Mouse (Mus musculus) liver, embryonic 13.5 days (tissue): ENCODE results near the gene Lgals7. TPM values are rescaled to one million over a fixed set of nuclear protein-coding genes. Genes with fewer than 3 reads are reported as not detected.

Source experiments
- ATAC-seq: fragments of 200-750 bp; cut with Nextera tagmentation; 2 replicates; pipeline ENCODE4 v1.8.0; 2017; ENCODE audit warnings: low read depth, mild to moderate bottlenecking, moderate number of reproducible peaks, moderate library complexity
- DNase-seq: peaks from one replicate; pipeline ENCODE4 v3.0.0; 2022
- H3K27ac ChIP-seq: fragments of 300-500 bp; sonication (generic); 2 replicates; pipeline ENCODE4 v1.5.1; 2015; ENCODE audit warnings: moderate library complexity, mild to moderate bottlenecking, inconsistent platforms
- H3K27me3 ChIP-seq: fragments of 300-500 bp; sonication (generic); 2 replicates; pipeline ENCODE4 v1.6.1; 2015; ENCODE audit warnings: mild to moderate bottlenecking, inconsistent platforms
- H3K36me3 ChIP-seq: fragments of 300-500 bp; sonication (generic); 2 replicates; pipeline ENCODE4 v1.6.1; 2015; ENCODE audit warnings: mild to moderate bottlenecking, inconsistent platforms
- H3K4me1 ChIP-seq: fragments of 300-500 bp; sonication (generic); replicated peaks from 2 replicates; pipeline ENCODE4 v1.6.1; 2015; ENCODE audit warnings: inconsistent platforms
- H3K4me2 ChIP-seq: fragments of 300-500 bp; sonication (generic); 2 replicates; pipeline ENCODE4 v1.6.1; 2015; ENCODE audit warnings: inconsistent platforms, mild to moderate bottlenecking, moderate library complexity
- H3K4me3 ChIP-seq: fragments of 300-500 bp; sonication (generic); replicated peaks from 2 replicates; pipeline ENCODE4 v1.5.1; 2015; ENCODE audit warnings: mild to moderate bottlenecking, inconsistent platforms
- H3K9ac ChIP-seq: fragments of 300-500 bp; sonication (generic); 2 replicates; pipeline ENCODE4 v1.6.1; 2015; ENCODE audit warnings: mild to moderate bottlenecking, inconsistent platforms
- H3K9me3 ChIP-seq: fragments of 300-500 bp; sonication (generic); replicated peaks from 2 replicates; pipeline ENCODE4 v1.6.1; 2016; ENCODE audit warnings: inconsistent platforms
- WGBS: fragments of 180-500 bp; shearing (Covaris S2); methylation state at CpG from one replicate; pipeline ENCODE4 v1.1.7; 2015; ENCODE audit not compliant: insufficient replicate concordance; 5-methylcytosine and 5-hydroxymethylcytosine counted together
- polyA plus RNA-seq: library from polyadenylated mRNA; unstranded; fragments of >200 nt; fragmentation: Nextera tagmentation; extraction: Ambion mirVana; gene quantifications from 2 replicates; pipeline ENCODE4 v1.2.1, GENCODE M21; 2015

Lgals7 gene
- polyA plus RNA-seq: 0.44 TPM in 1 of 2 replicates, not detected in the other

GRCm38 (mm10) chr7:28863540-28863939, at the start of gene Lgals7:
TSS of gene Lgals7 (plus strand) at chr7:28863853.
- Histone ChIP-seq H3K36me3 (no peaks in the 10 kb centered on the region), H3K9ac (no peak within 1 kb of the TSS), H3K4me3 (no peak within 1 kb of the TSS), H3K9me3 (peaks cover 4% of the 10 kb centered on the region; the same call in 1 of the 2 replicates), H3K4me1 (peaks cover 39% of the 10 kb centered on the region), H3K27ac (no peak within 1 kb of the TSS), H3K27me3 (no peaks in the 10 kb centered on the region), H3K4me2 (no peak within 1 kb of the TSS)
- WGBS: 66% methylated on average over 6 of the region's 6 CpGs
- no peak for DNase-seq
- no peak for ATAC-seq

- 59% methylated on average over 5 of the region's 5 CpGs for WGBS
Observed at GRCm38 (mm10) chr7:28814306-28815034, 49.2 kb upstream of the Lgals7 start.

GRCm38 (mm10) chr7:28815230-28815629, 48.4 kb upstream of the Lgals7 start:
- Histone ChIP-seq H3K9me3 (no peaks in the 10 kb centered on the region), H3K27me3 (no peaks in the 10 kb centered on the region), H3K27ac (no peak overlapping the region), H3K4me1 (peaks cover 85% of the 10 kb centered on the region), H3K36me3 (peaks cover 86% of the 10 kb centered on the region), H3K4me2 (no peak overlapping the region), H3K9ac (no peak overlapping the region), H3K4me3 (no peak overlapping the region)
- WGBS: 90% methylated on average over 9 of the region's 9 CpGs
- DNase-seq: no peak
- no peak for ATAC-seq

More at GRCm38 (mm10) chr7:28814306-28815034, 49.2 kb upstream of the Lgals7 start:
- ATAC-seq (no peak), DNase-seq (no peak)
- Histone ChIP-seq H3K4me2 (peak overlapping the region; percentile 89), H3K9me3 (no peaks in the 10 kb centered on the region), H3K27ac (peak overlapping the region; percentile 95; the same call in 1 of the 2 replicates), H3K27me3 (no peaks in the 10 kb centered on the region), H3K9ac (0 out of 2 replicates have a peak overlapping the region, but pooled peaks have one; percentile 86), H3K36me3 (peaks cover 79% of the 10 kb centered on the region), H3K4me3 (no peak overlapping the region), H3K4me1 (peaks cover 77% of the 10 kb centered on the region)

- Histone ChIP-seq H3K9ac (no peak overlapping the region), H3K4me1 (peaks cover 94% of the 10 kb centered on the region), H3K36me3 (peaks cover 96% of the 10 kb centered on the region), H3K4me3 (no peak overlapping the region), H3K27me3 (no peaks in the 10 kb centered on the region), H3K9me3 (no peaks in the 10 kb centered on the region), H3K27ac (no peak overlapping the region), H3K4me2 (no peak overlapping the region)
- ATAC-seq (no peak), DNase-seq (no peak)
- 83% methylated on average over 9 of the region's 9 CpGs for WGBS
Observed at GRCm38 (mm10) chr7:28816201-28816600, 47.5 kb upstream of the Lgals7 start.

DNA sequence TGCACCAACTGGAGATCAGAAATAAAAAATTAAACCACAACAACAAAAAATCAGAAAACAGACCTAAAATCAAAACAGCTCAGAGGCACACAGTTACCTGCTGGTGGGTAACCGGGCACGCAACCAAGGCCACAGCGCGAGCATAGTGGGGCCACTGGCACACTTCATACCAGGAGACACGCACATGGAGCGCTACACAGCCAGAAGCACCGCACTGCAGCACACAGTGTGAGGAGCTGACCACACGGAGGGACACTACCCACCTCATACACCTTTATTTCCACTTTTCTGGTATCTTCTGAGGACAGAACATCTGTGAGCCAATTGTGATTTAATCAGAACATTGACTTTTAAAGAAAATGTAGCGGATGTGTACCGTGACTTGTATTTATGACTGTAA, 46.7 kb upstream of the Lgals7 start:
- H3K4me2 ChIP-seq: no peak overlapping the region
- H3K4me3 ChIP-seq: 0 out of 2 replicates have a peak overlapping the region, but pooled peaks have one; percentile 4
- DNase-seq (no peak), ATAC-seq (no peak)
- WGBS: 90% methylated on average over 10 of the region's 10 CpGs
- H3K36me3 ChIP-seq: peaks cover 100% of the 10 kb centered on the region
- no peaks in the 10 kb centered on the region for H3K27me3 ChIP-seq
- no peak overlapping the region for H3K9ac ChIP-seq
- H3K27ac ChIP-seq: no peak overlapping the region
- no peaks in the 10 kb centered on the region for H3K9me3 ChIP-seq
- H3K4me1 ChIP-seq: peaks cover 96% of the 10 kb centered on the region

DNA sequence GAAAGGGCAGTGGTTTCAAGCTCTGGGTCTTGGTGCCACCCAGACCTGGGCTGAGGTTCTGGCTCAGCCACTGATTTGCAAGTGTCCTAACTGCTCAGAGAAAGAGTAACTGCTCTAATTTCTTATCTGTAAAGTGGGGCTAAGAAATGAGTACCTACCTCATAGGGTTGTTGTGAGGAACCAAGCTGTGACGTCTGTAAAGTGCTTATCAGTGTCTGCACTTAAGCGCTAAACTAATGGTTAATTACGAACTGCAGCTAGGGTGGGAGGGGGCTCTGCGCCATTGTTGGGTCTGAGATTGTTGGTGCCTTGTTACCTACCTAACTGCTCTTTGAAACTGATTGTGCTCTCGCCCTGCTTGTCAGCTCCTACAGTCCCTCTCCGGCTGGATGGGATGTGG, 46.1 kb upstream of the Lgals7 start:
- H3K36me3 ChIP-seq: peaks cover 100% of the 10 kb centered on the region
- H3K4me1 ChIP-seq: peaks cover 95% of the 10 kb centered on the region
- H3K4me3 ChIP-seq: no peak overlapping the region
- DNase-seq: no peak
- 57% methylated on average over 6 of the region's 6 CpGs for WGBS
- no peaks in the 10 kb centered on the region for H3K27me3 ChIP-seq
- no peak overlapping the region for H3K27ac ChIP-seq
- ATAC-seq: no peak
- no peak overlapping the region for H3K4me2 ChIP-seq
- 0 out of 2 replicates have a peak overlapping the region, but pooled peaks have one; percentile 10 for H3K9ac ChIP-seq
- H3K9me3 ChIP-seq: no peaks in the 10 kb centered on the region

- no peak for DNase-seq
- H3K36me3 ChIP-seq: peaks cover 100% of the 10 kb centered on the region
- H3K27ac ChIP-seq: 0 out of 2 replicates have a peak overlapping the region, but pooled peaks have one; percentile 3
- WGBS: 89% methylated on average over 4 of the region's 4 CpGs
- peak overlapping the region; percentile 6; the same call in 1 of the 2 replicates for H3K4me2 ChIP-seq
- H3K4me1 ChIP-seq: peaks cover 95% of the 10 kb centered on the region
- no peaks in the 10 kb centered on the region for H3K9me3 ChIP-seq
- H3K9ac ChIP-seq: 0 out of 2 replicates have a peak overlapping the region, but pooled peaks have one; percentile 10
- H3K4me3 ChIP-seq: no peak overlapping the region
- no peaks in the 10 kb centered on the region for H3K27me3 ChIP-seq
- ATAC-seq: no peak
Observed at GRCm38 (mm10) chr7:28817957-28818356, 45.7 kb upstream of the Lgals7 start.

DNA sequence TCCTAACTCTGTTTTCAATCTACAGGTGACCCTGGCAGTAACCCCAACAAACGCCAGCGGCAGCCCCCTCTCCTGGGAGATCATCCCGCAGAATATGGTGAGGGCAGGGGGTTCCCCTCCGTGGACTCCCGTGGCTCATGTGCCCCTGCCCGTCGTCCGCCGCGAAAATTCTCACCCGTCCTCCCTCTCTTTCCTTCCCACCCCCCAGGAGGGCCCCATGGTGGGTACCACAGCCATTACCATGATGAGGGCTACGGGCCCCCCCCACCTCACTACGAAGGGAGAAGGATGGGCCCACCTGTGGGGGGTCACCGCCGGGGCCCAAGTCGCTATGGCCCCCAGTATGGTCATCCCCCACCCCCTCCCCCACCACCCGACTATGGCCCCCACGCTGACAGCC, 45.2 kb upstream of the Lgals7 start:
- Histone ChIP-seq H3K36me3 (peaks cover 97% of the 10 kb centered on the region), H3K4me3 (no peak overlapping the region), H3K9ac (no peak overlapping the region), H3K4me1 (peaks cover 95% of the 10 kb centered on the region), H3K27me3 (no peaks in the 10 kb centered on the region), H3K4me2 (peak overlapping the region; percentile 6; the same call in 1 of the 2 replicates), H3K27ac (peak overlapping the region; percentile 13; the same call in 1 of the 2 replicates), H3K9me3 (no peaks in the 10 kb centered on the region)
- DNase-seq: no peak
- WGBS: 88% methylated on average over 18 of the region's 18 CpGs
- ATAC-seq: no peak

- Histone ChIP-seq H3K9me3 (no peaks in the 10 kb centered on the region), H3K4me3 (no peak overlapping the region), H3K27ac (peak overlapping the region; percentile 13; the same call in 1 of the 2 replicates), H3K27me3 (no peaks in the 10 kb centered on the region), H3K9ac (no peak overlapping the region; the same call in 1 of the 2 replicates), H3K4me1 (peaks cover 94% of the 10 kb centered on the region), H3K4me2 (no peak overlapping the region), H3K36me3 (peaks cover 92% of the 10 kb centered on the region)
- ATAC-seq (peak; percentile 35; the same call in 1 of the 2 replicates), DNase-seq (no peak)
- WGBS: 55% methylated on average over 4 of the region's 4 CpGs
Observed at GRCm38 (mm10) chr7:28818861-28819452, 44.7 kb upstream of the Lgals7 start.

DNA sequence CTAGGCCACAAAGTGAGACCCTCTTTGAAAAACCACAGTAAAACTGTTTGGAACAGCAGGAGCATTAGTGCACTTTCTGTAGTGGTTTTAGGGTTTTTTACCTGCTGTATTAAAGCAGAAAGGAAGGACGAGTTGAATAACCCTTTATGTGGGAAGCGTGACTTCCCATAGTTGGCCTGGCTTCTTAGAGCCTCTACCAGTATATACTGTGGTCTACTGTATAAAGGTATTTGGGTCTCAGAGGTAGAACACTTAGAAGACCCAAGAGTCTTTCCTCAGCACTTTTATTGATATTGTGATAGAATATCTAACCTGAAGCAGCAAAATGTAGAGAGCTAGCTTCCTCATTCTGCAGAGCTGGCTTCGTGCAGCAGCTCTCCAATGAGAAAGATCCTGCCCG, 44.1 kb upstream of the Lgals7 start:
- H3K4me1 ChIP-seq: peaks cover 93% of the 10 kb centered on the region
- H3K36me3 ChIP-seq: peaks cover 86% of the 10 kb centered on the region
- no peak for DNase-seq
- no peak overlapping the region for H3K4me2 ChIP-seq
- no peak overlapping the region for H3K4me3 ChIP-seq
- ATAC-seq: no peak
- H3K9me3 ChIP-seq: no peaks in the 10 kb centered on the region
- H3K27me3 ChIP-seq: no peaks in the 10 kb centered on the region
- WGBS: 81% methylated on average over 4 of the region's 4 CpGs
- H3K9ac ChIP-seq: no peak overlapping the region
- H3K27ac ChIP-seq: no peak overlapping the region

GRCm38 (mm10) chr7:28820358-28821260, 43.0 kb upstream of the Lgals7 start:
- no peak overlapping the region for H3K4me3 ChIP-seq
- H3K9ac ChIP-seq: no peak overlapping the region
- no peak overlapping the region for H3K4me2 ChIP-seq
- H3K9me3 ChIP-seq: no peaks in the 10 kb centered on the region
- H3K27ac ChIP-seq: no peak overlapping the region
- H3K27me3 ChIP-seq: no peaks in the 10 kb centered on the region
- 79% methylated on average over 12 of the region's 12 CpGs for WGBS
- H3K36me3 ChIP-seq: peaks cover 76% of the 10 kb centered on the region
- DNase-seq: no peak
- H3K4me1 ChIP-seq: peaks cover 88% of the 10 kb centered on the region
- no peak for ATAC-seq
